Mouse (Mus musculus) stomach, embryonic 15.5 days (tissue): ENCODE measurements at regions not wholly inside any gene's neighbourhood (a gene's known extent, or its start where the extent isn't known, plus 50 kb on each side); places are given as distances from the start of the nearest gene placed in this dataset.

ENCODE experiments used
- ATAC-seq: fragments of 200-750 bp; cut with Nextera tagmentation; 2 replicates; pipeline ENCODE4 v1.8.0; 2017; ENCODE audit warnings: low read depth, moderate number of reproducible peaks, moderate TSS enrichment; ENCODE audit not compliant: insufficient read depth, low FRiP score
- H3K27ac ChIP-seq: fragments of 300-500 bp; sonication (generic); 2 replicates; pipeline ENCODE4 v1.5.1; 2015; ENCODE audit warnings: mild to moderate bottlenecking, inconsistent platforms
- H3K27me3 ChIP-seq: fragments of 300-500 bp; sonication (generic); replicated peaks from 2 replicates; pipeline ENCODE4 v1.6.1; 2015; ENCODE audit warnings: inconsistent platforms
- H3K36me3 ChIP-seq: fragments of 300-500 bp; sonication (generic); 2 replicates; pipeline ENCODE4 v1.6.1; 2015; ENCODE audit warnings: inconsistent platforms
- H3K4me1 ChIP-seq: fragments of 300-500 bp; sonication (generic); 2 replicates; pipeline ENCODE4 v1.6.1; 2015; ENCODE audit warnings: inconsistent platforms
- H3K4me2 ChIP-seq: fragments of 300-500 bp; sonication (generic); 2 replicates; pipeline ENCODE4 v1.6.1; 2015; ENCODE audit warnings: mild to moderate bottlenecking, inconsistent platforms
- H3K4me3 ChIP-seq: fragments of 300-500 bp; sonication (generic); replicated peaks from 2 replicates; pipeline ENCODE4 v1.5.1; 2015; ENCODE audit warnings: inconsistent platforms
- H3K9ac ChIP-seq: fragments of 300-500 bp; sonication (generic); 2 replicates; pipeline ENCODE4 v1.6.1; 2015; ENCODE audit warnings: inconsistent platforms
- H3K9me3 ChIP-seq: fragments of 300-500 bp; sonication (generic); 2 replicates; pipeline ENCODE4 v1.6.1; 2016; ENCODE audit warnings: inconsistent platforms
- WGBS: fragments of 180-500 bp; shearing (Covaris S2); methylation state at CpG from one replicate; pipeline ENCODE4 v1.1.7; 2015; 5-methylcytosine and 5-hydroxymethylcytosine counted together

- Histone ChIP-seq H3K4me1 (no peaks in the 10 kb centered on the region), H3K27me3 (no peaks in the 10 kb centered on the region), H3K9me3 (no peaks in the 10 kb centered on the region), H3K4me3 (no peak overlapping the region), H3K27ac (no peak overlapping the region), H3K9ac (no peak overlapping the region), H3K4me2 (no peak overlapping the region), H3K36me3 (no peaks in the 10 kb centered on the region)
- no peak for ATAC-seq
- WGBS: 38% methylated on average over 3 of the region's 3 CpGs
Observed at GRCm38 (mm10) chr12:49832118-49832847, 447.3 kb downstream of the Gm43517 start.

GRCm38 (mm10) chr12:49836282-49837070 lies 451.5 kb downstream of the Gm43517 start:
- H3K27me3 ChIP-seq: no peaks in the 10 kb centered on the region
- H3K4me1 ChIP-seq: no peaks in the 10 kb centered on the region
- no peaks in the 10 kb centered on the region for H3K9me3 ChIP-seq
- no peak overlapping the region for H3K9ac ChIP-seq
- H3K4me3 ChIP-seq: no peak overlapping the region
- H3K27ac ChIP-seq: no peak overlapping the region
- no peak overlapping the region for H3K4me2 ChIP-seq
- no peak for ATAC-seq
- WGBS: 47% methylated on average over 7 of the region's 7 CpGs
- no peaks in the 10 kb centered on the region for H3K36me3 ChIP-seq

- no peak for ATAC-seq
- no peak overlapping the region for H3K27ac ChIP-seq
- H3K4me3 ChIP-seq: no peak overlapping the region
- no peaks in the 10 kb centered on the region for H3K9me3 ChIP-seq
- 85% methylated on average over 2 of the region's 2 CpGs for WGBS
- H3K9ac ChIP-seq: no peak overlapping the region
- H3K27me3 ChIP-seq: no peaks in the 10 kb centered on the region
- H3K4me2 ChIP-seq: no peak overlapping the region
- no peaks in the 10 kb centered on the region for H3K4me1 ChIP-seq
- H3K36me3 ChIP-seq: no peaks in the 10 kb centered on the region
Observed at GRCm38 (mm10) chr12:49885507-49885906, 500.5 kb downstream of the Gm43517 start.

GRCm38 (mm10) chr12:49887246-49887645 lies 502.3 kb downstream of the Gm43517 start:
- Histone ChIP-seq H3K27me3 (no peaks in the 10 kb centered on the region), H3K36me3 (no peaks in the 10 kb centered on the region), H3K27ac (no peak overlapping the region), H3K4me1 (no peaks in the 10 kb centered on the region), H3K4me2 (no peak overlapping the region), H3K9me3 (no peaks in the 10 kb centered on the region), H3K9ac (no peak overlapping the region), H3K4me3 (no peak overlapping the region)
- 79% methylated on average over 2 of the region's 2 CpGs for WGBS
- ATAC-seq: no peak

- no peaks in the 10 kb centered on the region for H3K9me3 ChIP-seq
- no peaks in the 10 kb centered on the region for H3K27me3 ChIP-seq
Observed at GRCm38 (mm10) chr12:49897768-49898167, 512.8 kb downstream of the Gm43517 start.

GRCm38 (mm10) chr12:49915691-49916090 lies 530.7 kb downstream of the Gm43517 start:
- Histone ChIP-seq H3K4me3 (no peak overlapping the region), H3K4me1 (no peaks in the 10 kb centered on the region), H3K4me2 (no peak overlapping the region), H3K27ac (no peak overlapping the region), H3K36me3 (no peaks in the 10 kb centered on the region), H3K9me3 (no peaks in the 10 kb centered on the region), H3K9ac (no peak overlapping the region), H3K27me3 (no peaks in the 10 kb centered on the region)
- 87% methylated on average over 3 of the region's 3 CpGs for WGBS
- ATAC-seq: no peak

More at GRCm38 (mm10) chr12:49897768-49898167, 512.8 kb downstream of the Gm43517 start:
- H3K27ac ChIP-seq: no peak overlapping the region
- H3K9ac ChIP-seq: no peak overlapping the region
- WGBS: 87% methylated on average over 2 of the region's 2 CpGs
- H3K36me3 ChIP-seq: no peaks in the 10 kb centered on the region
- H3K4me2 ChIP-seq: no peak overlapping the region
- no peak for ATAC-seq
- no peak overlapping the region for H3K4me3 ChIP-seq
- H3K4me1 ChIP-seq: no peaks in the 10 kb centered on the region

- H3K9me3 ChIP-seq: no peaks in the 10 kb centered on the region
- H3K4me2 ChIP-seq: no peak overlapping the region
- H3K27ac ChIP-seq: no peak overlapping the region
- no peaks in the 10 kb centered on the region for H3K4me1 ChIP-seq
- 60% methylated on average over 2 of the region's 2 CpGs for WGBS
- no peak overlapping the region for H3K9ac ChIP-seq
- ATAC-seq: no peak
- H3K36me3 ChIP-seq: no peaks in the 10 kb centered on the region
- H3K27me3 ChIP-seq: no peaks in the 10 kb centered on the region
- no peak overlapping the region for H3K4me3 ChIP-seq
Observed at GRCm38 (mm10) chr12:49921608-49922007, 536.6 kb downstream of the Gm43517 start.

- Histone ChIP-seq H3K27ac (no peak overlapping the region), H3K4me3 (no peak overlapping the region), H3K9me3 (no peaks in the 10 kb centered on the region), H3K36me3 (no peaks in the 10 kb centered on the region), H3K9ac (no peak overlapping the region), H3K4me2 (no peak overlapping the region), H3K4me1 (no peaks in the 10 kb centered on the region), H3K27me3 (no peaks in the 10 kb centered on the region)
- 42% methylated on average over 2 of the region's 2 CpGs for WGBS
- ATAC-seq: no peak
Observed at GRCm38 (mm10) chr12:49940818-49941217, 555.8 kb downstream of the Gm43517 start.

- no peaks in the 10 kb centered on the region for H3K4me1 ChIP-seq
- no peak overlapping the region for H3K9ac ChIP-seq
- no peak overlapping the region for H3K27ac ChIP-seq
- no peak for ATAC-seq
- no peaks in the 10 kb centered on the region for H3K27me3 ChIP-seq
- no peaks in the 10 kb centered on the region for H3K9me3 ChIP-seq
- H3K4me2 ChIP-seq: no peak overlapping the region
- no peaks in the 10 kb centered on the region for H3K36me3 ChIP-seq
- 50% methylated on average over 9 of the region's 9 CpGs for WGBS
- H3K4me3 ChIP-seq: no peak overlapping the region
Observed at GRCm38 (mm10) chr12:49944911-49945627, 560.1 kb downstream of the Gm43517 start.

GRCm38 (mm10) chr12:49945628-49946220 lies 560.8 kb downstream of the Gm43517 start:
- ATAC-seq: no peak
- Histone ChIP-seq H3K27ac (no peak overlapping the region), H3K36me3 (no peaks in the 10 kb centered on the region), H3K4me1 (no peaks in the 10 kb centered on the region), H3K4me2 (no peak overlapping the region), H3K27me3 (no peaks in the 10 kb centered on the region), H3K4me3 (no peak overlapping the region), H3K9me3 (no peaks in the 10 kb centered on the region), H3K9ac (no peak overlapping the region)
- WGBS: 24% methylated on average over 4 of the region's 4 CpGs

- Histone ChIP-seq H3K36me3 (no peaks in the 10 kb centered on the region), H3K9ac (no peak overlapping the region), H3K9me3 (no peaks in the 10 kb centered on the region), H3K4me2 (no peak overlapping the region), H3K27me3 (no peaks in the 10 kb centered on the region), H3K4me1 (no peaks in the 10 kb centered on the region), H3K4me3 (no peak overlapping the region), H3K27ac (no peak overlapping the region)
- WGBS: 51% methylated on average over 5 of the region's 5 CpGs
- no peak for ATAC-seq
Observed at GRCm38 (mm10) chr12:49946752-49947260, 561.8 kb downstream of the Gm43517 start.
